Mouse (Mus musculus) myocyte (in vitro differentiated cells): ENCODE measurements at regions not wholly inside any gene's neighbourhood (a gene's known extent, or its start where the extent isn't known, plus 50 kb on each side); places are given as distances from the start of the nearest gene placed in this dataset.

Experiments
- CEBPB ChIP-seq: IDR thresholded peaks from 2 replicates; pipeline ENCODE4 v1.6.1; 2011; ENCODE audit warnings: mild to moderate bottlenecking, moderate library complexity; ENCODE audit not compliant: poor library complexity, insufficient read depth, severe bottlenecking
- POLR2A ChIP-seq: IDR thresholded peaks from one replicate; pipeline ENCODE4 v1.6.1; 2011; ENCODE audit warnings: low read depth, mild to moderate bottlenecking, control low read depth, moderate library complexity; ENCODE audit not compliant: insufficient read length

- no peak for TF ChIP-seq CEBPB
- TF ChIP-seq POLR2A = no peak
Observed at GRCm38 (mm10) chr8:57095169-57095568, 225.6 kb upstream of the Hand2 start.
